Mouse (Mus musculus): ENCODE results near the gene Dhx34.

- TF ChIP-seq POLR2A (IDR thresholded peaks at IDR 0.05; ENCODE audit: control insufficient read depth, low read depth, low read length) (no peak), CTCF (IDR thresholded peaks at IDR 0.05; ENCODE audit: control insufficient read depth, insufficient read depth, insufficient replicate concordance, low read depth, low read length) (no peak)
Observed at GRCm38 (mm10) chr7:16147643-16148042, 74.2 kb downstream of the Dhx34 start.

Measured in testis, adult 2 months (tissue).